8 mouse cellular contexts compared by ENCODE assay signal in the genomic region with DNA sequence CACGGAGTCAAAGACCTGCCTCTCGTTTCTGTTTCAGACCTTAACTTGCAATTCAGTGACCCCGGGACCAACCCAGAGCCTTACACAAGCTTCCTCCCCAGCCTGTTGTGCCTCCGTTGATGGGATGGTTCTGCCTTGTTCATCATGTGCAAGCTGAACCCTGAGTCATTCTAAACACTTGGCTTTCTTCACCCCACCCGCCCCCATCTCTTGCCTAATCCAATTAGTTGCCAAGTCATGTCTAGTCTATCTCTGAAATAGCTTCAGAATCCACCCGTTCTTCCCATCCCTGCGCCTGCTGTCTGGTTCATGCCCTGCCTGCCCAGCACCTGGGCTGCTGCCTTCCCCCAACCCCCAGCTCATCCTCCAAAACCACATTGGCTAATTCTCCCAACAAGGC. TPM values are rescaled to one million over a fixed set of nuclear protein-coding genes. Genes with fewer than 3 reads are reported as not detected.
DNase-seq lines count a peak whose midpoint lies in the region; ATAC-seq lines count a peak whose summit lies in the region.

No protein-coding gene starts in this region.

- H3K9ac ChIP-seq in midbrain, embryonic 15.5 days, result no peak overlapping the region
- no peak overlapping the region for H3K9ac ChIP-seq in forebrain, embryonic 16.5 days (replicated peaks; ENCODE audit: low read depth, low read length)

- no peaks in the 10 kb centered on the region for H3K36me3 ChIP-seq in midbrain, embryonic 15.5 days (replicated peaks)
- H3K36me3 ChIP-seq in forebrain, embryonic 16.5 days (ENCODE audit: control insufficient read depth, insufficient read depth), result no peaks in the 10 kb centered on the region

- no peak overlapping the region for H3K4me3 ChIP-seq in midbrain, embryonic 15.5 days
- no peak overlapping the region for H3K4me3 ChIP-seq in forebrain, embryonic 16.5 days (replicated peaks; ENCODE audit: low read length)

- no peaks in the 10 kb centered on the region for H3K9me3 ChIP-seq in midbrain, embryonic 15.5 days
- no peaks in the 10 kb centered on the region for H3K9me3 ChIP-seq in forebrain, embryonic 16.5 days (ENCODE audit: control insufficient read depth, low read length)

- DNase-seq in retina, adult 2 months (ENCODE audit: low read depth, low spot score), result peak; percentile 32
- DNase-seq in retina, embryonic 14.5 days (ENCODE audit: low spot score), result no peak
- peak; percentile 74 for DNase-seq in adrenal gland, postnatal 14 days
- DNase-seq in heart, postnatal 14 days, result peak; percentile 39 to 43
- no peak for DNase-seq in kidney, postnatal 10 days

- H3K27me3 ChIP-seq in midbrain, embryonic 15.5 days (replicated peaks), result no peaks in the 10 kb centered on the region
- H3K27me3 ChIP-seq in forebrain, embryonic 16.5 days (replicated peaks; ENCODE audit: control insufficient read depth, insufficient read depth, low read length), result no peaks in the 10 kb centered on the region

- no peak overlapping the region for H3K27ac ChIP-seq in midbrain, embryonic 15.5 days
- no peak overlapping the region for H3K27ac ChIP-seq in forebrain, embryonic 16.5 days (ENCODE audit: low read length)

- peak; percentile 38 for ATAC-seq in neutrophil, adult 5-6 weeks (ENCODE audit: extremely low read depth, insufficient number of reproducible peaks, low FRiP score, poor library complexity, severe bottlenecking)
- ATAC-seq in midbrain, embryonic 15.5 days (replicated peaks), result no peak
- ATAC-seq in forebrain, embryonic 16.5 days, result no peak

- peaks cover 13% of the 10 kb centered on the region for H3K4me1 ChIP-seq in midbrain, embryonic 15.5 days
- peaks cover 12% of the 10 kb centered on the region for H3K4me1 ChIP-seq in forebrain, embryonic 16.5 days (replicated peaks; ENCODE audit: control insufficient read depth, insufficient read depth, low read length)

- no peak overlapping the region for H3K4me2 ChIP-seq in midbrain, embryonic 15.5 days
- no peak overlapping the region for H3K4me2 ChIP-seq in forebrain, embryonic 16.5 days (ENCODE audit: low read length)

- intact Hi-C loops in heart, postnatal 14 days (cut with DNase I), result no loop called here

- 83% methylated on average over 7 of the region's 7 CpGs for WGBS in midbrain, embryonic 15.5 days
- 84% methylated on average over 7 of the region's 7 CpGs for WGBS in forebrain, embryonic 16.5 days

RNA-seq across cellular contexts. Expression of a gene that starts 9.9 kb away (rescaled TPM):
- 55.1 and 56.9 TPM in 2 replicates for total RNA-seq in adrenal gland, postnatal 14 days (2021)
- total RNA-seq in heart, postnatal 14 days (2021), result 10 to 100 TPM; 37.6 to 39.1 TPM
- total RNA-seq in neutrophil, adult 5-6 weeks (2017), result 21.9 and 22.7 TPM in 2 replicates
- polyA plus RNA-seq in midbrain, embryonic 15.5 days (2015; fragmentation: Nextera tagmentation; extraction: Ambion mirVana), result 68.1 and 75.5 TPM in 2 replicates
- polyA plus RNA-seq in forebrain, embryonic 16.5 days (2015; fragmentation: Nextera tagmentation; extraction: Ambion mirVana), result 63.0 and 63.1 TPM in 2 replicates

RNA-seq across cellular contexts. Expression of a gene that starts 26.9 kb away (rescaled TPM):
- total RNA-seq in adrenal gland, postnatal 14 days (2021), result 0.48 and 0.90 TPM in 2 replicates
- total RNA-seq in heart, postnatal 14 days (2021), result under 1 TPM in 1 of 2 experiments, not detected in 1; 0.12 TPM
- not detected in 2 replicates for total RNA-seq in neutrophil, adult 5-6 weeks (2017)
- polyA plus RNA-seq in midbrain, embryonic 15.5 days (2015; fragmentation: Nextera tagmentation; extraction: Ambion mirVana), result 3.3 and 3.6 TPM in 2 replicates
- polyA plus RNA-seq in forebrain, embryonic 16.5 days (2015; fragmentation: Nextera tagmentation; extraction: Ambion mirVana), result 0.30 and 0.81 TPM in 2 replicates

Comparison
In these comparisons a context has a peak if more than half of its experiments do, and no peak if none do; other contexts are left out.
1. DNase-seq: peak in retina, adult 2 months (single experiment), adrenal gland, postnatal 14 days (single experiment) and heart, postnatal 14 days (2 of 2); none in retina, embryonic 14.5 days (single experiment) and kidney, postnatal 10 days (single experiment).